Mouse (Mus musculus) heart, postnatal 0 days (tissue): Measurements from ENCODE around the gene Ly75.

Source experiments
- CTCF ChIP-seq: IDR thresholded peaks from 2 replicates; pipeline ENCODE4 v1.5.1; 2016; ENCODE audit warnings: antibody characterized with exemption, control low read depth, low read depth
- EP300 ChIP-seq: IDR thresholded peaks from 2 replicates; pipeline ENCODE4 v1.6.1; 2016; ENCODE audit warnings: antibody characterized with exemption, low read depth

DNA sequence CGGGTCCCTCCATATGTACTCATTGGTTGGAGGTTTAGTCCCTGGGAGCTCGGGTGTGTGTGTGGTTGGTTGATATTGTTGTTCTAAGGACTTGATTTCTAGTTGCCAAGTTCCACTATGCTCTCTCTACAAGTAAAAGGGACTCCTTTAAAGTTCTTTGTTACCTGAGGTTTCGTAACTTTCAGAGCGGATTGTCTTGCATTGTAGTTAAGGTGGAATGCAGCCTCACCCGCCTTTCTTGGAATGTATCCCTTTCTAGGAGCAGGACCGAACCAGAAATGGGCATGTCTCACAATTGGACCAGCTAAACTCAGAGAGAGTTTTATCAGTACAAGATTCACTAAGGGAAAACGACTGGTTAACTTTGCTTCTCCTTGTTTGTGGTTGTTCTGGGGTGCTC lies 28.1 kb upstream of the Ly75 start:
- TF ChIP-seq CTCF: no peak
- TF ChIP-seq EP300: no peak
